Mouse (Mus musculus) forebrain, embryonic 14.5 days (tissue): Measurements from ENCODE around the gene Gpank1. TPM values are rescaled to one million over a fixed set of nuclear protein-coding genes. Genes with fewer than 3 reads are reported as not detected.

ENCODE experiments used
- ATAC-seq: fragments of 200-750 bp; cut with Nextera tagmentation; 2 replicates; pipeline ENCODE4 v1.8.0; 2017; ENCODE audit warnings: mild to moderate bottlenecking, moderate library complexity
- DNase-seq: peaks from one replicate; pipeline ENCODE4 v3.0.0-alpha.2; 2015; ENCODE audit warnings: low spot score
- H3K27ac ChIP-seq: fragments of 300-500 bp; sonication (generic); 2 replicates; pipeline ENCODE4 v1.5.1; 2014; ENCODE audit warnings: low read depth, mild to moderate bottlenecking, control low read depth, low read length, moderate library complexity
- H3K27me3 ChIP-seq: fragments of 300-500 bp; sonication (generic); replicated peaks from 2 replicates; pipeline ENCODE4 v1.6.1; 2014; ENCODE audit warnings: low read length, control low read depth, mixed read lengths; ENCODE audit not compliant: control insufficient read depth, insufficient read depth
- H3K36me3 ChIP-seq: fragments of 300-500 bp; sonication (generic); 2 replicates; pipeline ENCODE4 v1.6.1; 2014; ENCODE audit warnings: low read length, control low read depth; ENCODE audit not compliant: control insufficient read depth, insufficient read depth
- H3K4me1 ChIP-seq: fragments of 300-500 bp; sonication (generic); 2 replicates; pipeline ENCODE4 v1.6.1; 2014; ENCODE audit warnings: antibody characterized with exemption, low read length, control low read depth; ENCODE audit not compliant: control insufficient read depth, insufficient read depth
- H3K4me2 ChIP-seq: fragments of 300-500 bp; sonication (generic); 2 replicates; pipeline ENCODE4 v1.6.1; 2014; ENCODE audit warnings: mild to moderate bottlenecking, control low read depth, low read length
- H3K4me3 ChIP-seq: fragments of 300-500 bp; sonication (generic); 2 replicates; pipeline ENCODE4 v1.5.1; 2014; ENCODE audit warnings: low read depth, low read length, control low read depth
- H3K9ac ChIP-seq: fragments of 300-500 bp; sonication (generic); 2 replicates; pipeline ENCODE4 v1.6.1; 2014; ENCODE audit warnings: mild to moderate bottlenecking, low read length, control low read depth, moderate library complexity
- H3K9me3 ChIP-seq: fragments of 300-500 bp; sonication (generic); replicated peaks from 2 replicates; pipeline ENCODE4 v1.6.1; 2016; ENCODE audit warnings: low read length, control low read depth, mixed read lengths; ENCODE audit not compliant: control insufficient read depth
- WGBS: fragments of 180-500 bp; shearing (Covaris S2); extraction: QIAGEN DNeasy Blood & Tissue Kit; methylation state at CpG from one replicate; pipeline ENCODE4 v1.1.7; 2014; 5-methylcytosine and 5-hydroxymethylcytosine counted together
- polyA plus RNA-seq: library from polyadenylated mRNA; unstranded; fragments of >200 nt; fragmentation: Nextera tagmentation; extraction: Ambion mirVana; gene quantifications from 2 replicates; pipeline ENCODE4 v1.2.1, GENCODE M21; 2014

The Gpank1 gene
- polyA plus RNA-seq, 1 experiment from 2014 or later: 34.2 TPM

GRCm38 (mm10) chr17:35094475-35095365 is 26.5 kb upstream of the Gpank1 start:
- DNase-seq (no peak), ATAC-seq (no peak)
- no peak overlapping the region for H3K4me2 ChIP-seq
- no peak overlapping the region for H3K9ac ChIP-seq
- peaks cover 6% of the 10 kb centered on the region for H3K4me1 ChIP-seq
- no peaks in the 10 kb centered on the region for H3K27me3 ChIP-seq
- no peak overlapping the region for H3K27ac ChIP-seq
- WGBS: 93% methylated on average over 15 of the region's 15 CpGs
- no peak overlapping the region for H3K4me3 ChIP-seq
- no peaks in the 10 kb centered on the region for H3K9me3 ChIP-seq
- peaks cover 70% of the 10 kb centered on the region for H3K36me3 ChIP-seq

GRCm38 (mm10) chr17:35096597-35096996 is 24.7 kb upstream of the Gpank1 start:
- no peak for ATAC-seq
- Histone ChIP-seq H3K27me3 (no peaks in the 10 kb centered on the region), H3K9me3 (no peaks in the 10 kb centered on the region), H3K27ac (no peak overlapping the region), H3K4me2 (no peak overlapping the region), H3K9ac (no peak overlapping the region), H3K36me3 (peaks cover 85% of the 10 kb centered on the region), H3K4me3 (no peak overlapping the region), H3K4me1 (no peaks in the 10 kb centered on the region)
- DNase-seq: no peak
- 85% methylated on average over 12 of the region's 12 CpGs for WGBS

- Histone ChIP-seq H3K4me2 (no peak overlapping the region), H3K27ac (no peak overlapping the region), H3K9me3 (no peaks in the 10 kb centered on the region), H3K27me3 (no peaks in the 10 kb centered on the region), H3K4me3 (no peak overlapping the region), H3K9ac (no peak overlapping the region), H3K36me3 (peaks cover 88% of the 10 kb centered on the region), H3K4me1 (no peaks in the 10 kb centered on the region)
- ATAC-seq: no peak
- no peak for DNase-seq
- WGBS: 78% methylated on average over 12 of the region's 12 CpGs
Observed at GRCm38 (mm10) chr17:35097164-35097655, 24.0 kb upstream of the Gpank1 start.

- no peak overlapping the region for H3K27ac ChIP-seq
- ATAC-seq (no peak), DNase-seq (no peak)
- H3K27me3 ChIP-seq: no peaks in the 10 kb centered on the region
- H3K4me2 ChIP-seq: no peak overlapping the region
- H3K9ac ChIP-seq: no peak overlapping the region
- no peaks in the 10 kb centered on the region for H3K4me1 ChIP-seq
- no peaks in the 10 kb centered on the region for H3K9me3 ChIP-seq
- 75% methylated on average over 10 of the region's 10 CpGs for WGBS
- H3K36me3 ChIP-seq: peaks cover 83% of the 10 kb centered on the region
- no peak overlapping the region for H3K4me3 ChIP-seq
Observed at GRCm38 (mm10) chr17:35100196-35100765, 21.0 kb upstream of the Gpank1 start.

- Histone ChIP-seq H3K4me2 (no peak overlapping the region), H3K4me3 (no peak overlapping the region), H3K36me3 (peaks cover 80% of the 10 kb centered on the region), H3K27me3 (no peaks in the 10 kb centered on the region), H3K27ac (no peak overlapping the region), H3K9ac (no peak overlapping the region), H3K9me3 (no peaks in the 10 kb centered on the region), H3K4me1 (no peaks in the 10 kb centered on the region)
- DNase-seq: no peak
- ATAC-seq: no peak
- 93% methylated on average over 11 of the region's 11 CpGs for WGBS
Observed at GRCm38 (mm10) chr17:35101161-35101560, 20.1 kb upstream of the Gpank1 start.

GRCm38 (mm10) chr17:35102299-35102698 is 19.0 kb upstream of the Gpank1 start:
- Histone ChIP-seq H3K4me3 (no peak overlapping the region), H3K4me2 (no peak overlapping the region), H3K27me3 (no peaks in the 10 kb centered on the region), H3K9ac (no peak overlapping the region), H3K4me1 (no peaks in the 10 kb centered on the region), H3K27ac (no peak overlapping the region), H3K9me3 (no peaks in the 10 kb centered on the region), H3K36me3 (peaks cover 69% of the 10 kb centered on the region)
- WGBS: 81% methylated on average over 8 of the region's 8 CpGs
- DNase-seq: no peak
- no peak for ATAC-seq

- no peak overlapping the region for H3K9ac ChIP-seq
- WGBS: 73% methylated on average over 6 of the region's 6 CpGs
- peaks cover 61% of the 10 kb centered on the region for H3K36me3 ChIP-seq
Observed at GRCm38 (mm10) chr17:35103221-35103690, 18.0 kb upstream of the Gpank1 start.

GRCm38 (mm10) chr17:35104079-35104478 is 17.2 kb upstream of the Gpank1 start:
- no peak overlapping the region for H3K27ac ChIP-seq
- peaks cover 53% of the 10 kb centered on the region for H3K36me3 ChIP-seq
- no peak overlapping the region for H3K4me3 ChIP-seq
- H3K4me1 ChIP-seq: no peaks in the 10 kb centered on the region
- no peak for DNase-seq
- no peaks in the 10 kb centered on the region for H3K9me3 ChIP-seq
- no peaks in the 10 kb centered on the region for H3K27me3 ChIP-seq
- no peak overlapping the region for H3K9ac ChIP-seq
- 92% methylated on average over 7 of the region's 7 CpGs for WGBS
- ATAC-seq: no peak
- H3K4me2 ChIP-seq: no peak overlapping the region

More at GRCm38 (mm10) chr17:35103221-35103690, 18.0 kb upstream of the Gpank1 start:
- Histone ChIP-seq H3K27me3 (no peaks in the 10 kb centered on the region), H3K4me1 (no peaks in the 10 kb centered on the region), H3K27ac (no peak overlapping the region), H3K4me2 (no peak overlapping the region), H3K9me3 (no peaks in the 10 kb centered on the region), H3K4me3 (no peak overlapping the region)
- no peak for DNase-seq
- ATAC-seq: no peak

GRCm38 (mm10) chr17:35104754-35105153 is 16.5 kb upstream of the Gpank1 start:
- WGBS: 78% methylated on average over 6 of the region's 6 CpGs

More at GRCm38 (mm10) chr17:35104754-35105153, 16.5 kb upstream of the Gpank1 start:
- no peak for DNase-seq
- Histone ChIP-seq H3K27me3 (no peaks in the 10 kb centered on the region), H3K9me3 (no peaks in the 10 kb centered on the region), H3K4me1 (no peaks in the 10 kb centered on the region), H3K9ac (no peak overlapping the region), H3K27ac (no peak overlapping the region), H3K36me3 (peaks cover 46% of the 10 kb centered on the region), H3K4me2 (no peak overlapping the region), H3K4me3 (no peak overlapping the region)
- no peak for ATAC-seq
